Mouse (Mus musculus) heart, adult 2 months (tissue): Measurements from ENCODE around the gene Rab17. TPM values are rescaled to one million over a fixed set of nuclear protein-coding genes. Genes with fewer than 3 reads are reported as not detected.
A peak's percentile ranks its signal among the peaks of the same experiment; 100 is the strongest.

Experiments used
- DNase-seq, 2 experiments: peaks; one replicate each; pipeline ENCODE4 v3.0.0; 2021
- H3K27ac ChIP-seq: fragments of 200-600 bp; 2 replicates; pipeline ENCODE4 v1.8.1; 2022
- H3K27me3 ChIP-seq: fragments of 200-500 bp; 2 replicates; pipeline ENCODE4 v1.6.1; 2012; ENCODE audit warnings: mild to moderate bottlenecking, low read length, inconsistent platforms, mixed read lengths; ENCODE audit not compliant: control insufficient read depth, insufficient read depth
- H3K36me3 ChIP-seq: fragments of 200-500 bp; 2 replicates; pipeline ENCODE4 v1.6.1; 2012; ENCODE audit warnings: low read length, inconsistent platforms; ENCODE audit not compliant: control insufficient read depth, insufficient read depth
- H3K4me1 ChIP-seq: fragments of 200-500 bp; 2 replicates; pipeline ENCODE4 v1.6.1; 2011; ENCODE audit warnings: low read length; ENCODE audit not compliant: control insufficient read depth, insufficient read depth
- H3K4me3 ChIP-seq: fragments of 200-600 bp; 2 replicates; pipeline ENCODE4 v1.8.1; 2022
- H3K79me2 ChIP-seq: fragments of 200-500 bp; replicated peaks from 2 replicates; pipeline ENCODE4 v1.6.1; 2012; ENCODE audit warnings: mild to moderate bottlenecking, inconsistent platforms, low read length, moderate library complexity, mixed read lengths; ENCODE audit not compliant: control insufficient read depth, insufficient read depth
- H3K9ac ChIP-seq: fragments of 200-500 bp; 2 replicates; pipeline ENCODE4 v1.6.1; 2012; ENCODE audit warnings: low read depth, mild to moderate bottlenecking, control low read depth, inconsistent platforms, low read length, mixed read lengths
- CTCF ChIP-seq: fragments of 200-600 bp; IDR thresholded peaks from 2 replicates; pipeline ENCODE4 v1.8.1; 2022; ENCODE audit warnings: antibody characterized with exemption, mild to moderate bottlenecking, moderate library complexity
- EP300 ChIP-seq: fragments of 200-500 bp; IDR thresholded peaks from 2 replicates; pipeline ENCODE4 v1.6.1; 2011; ENCODE audit warnings: low read depth, low read length, control low read depth; ENCODE audit not compliant: insufficient read depth
- POLR2A ChIP-seq: fragments of 200-500 bp; IDR thresholded peaks from 2 replicates; pipeline ENCODE4 v1.6.1; 2011; ENCODE audit warnings: mild to moderate bottlenecking, low read depth, low read length, control low read depth; ENCODE audit not compliant: insufficient read depth
- WGBS: fragments of 180-500 bp; shearing (Covaris S2); methylation state at CpG from one replicate; pipeline ENCODE4 v1.1.7; 2018; 5-methylcytosine and 5-hydroxymethylcytosine counted together
- intact Hi-C: fragments of 180-260 bp; cut with DNase I; formaldehyde crosslinking; loops from one replicate; pipeline ENCODE4 v1.15.1; 2025
- polyA plus RNA-seq: library from polyadenylated mRNA; depleted of rRNA; stranded (reverse); fragments of >200 nt; gene quantifications from 2 replicates; pipeline ENCODE4 v1.2.3, GENCODE M21; 2012
- total RNA-seq, 2 experiments: library from RNA; stranded (reverse); gene quantifications; 2 replicates each; pipeline ENCODE4 v1.2.3; 2021

The Rab17 gene
- total and polyA plus RNA-seq, 3 experiments: 1.4 to 2.6 (median 1.7) TPM

DNA sequence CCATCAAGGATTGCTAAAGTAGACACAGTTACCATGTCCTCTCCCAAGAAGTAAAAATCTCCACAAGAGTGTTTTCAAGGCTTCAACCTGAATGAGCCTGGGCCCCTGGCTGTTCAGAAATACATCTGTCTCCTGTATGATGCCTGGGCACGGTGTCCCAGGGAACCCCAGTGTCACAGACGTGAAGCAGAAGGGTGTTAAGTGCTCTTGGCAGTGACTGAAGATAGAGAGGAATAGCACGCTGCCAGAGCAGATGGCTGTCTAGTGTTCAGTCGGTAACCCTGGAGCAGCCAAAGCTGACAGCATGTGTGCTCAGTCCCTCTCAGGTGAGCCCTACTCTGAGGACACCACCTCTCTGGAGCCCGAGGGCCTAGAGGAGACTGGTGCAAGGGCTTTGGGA is 36.5 kb downstream of the Rab17 start:
- no peaks in the 10 kb centered on the region for H3K27me3 ChIP-seq
- H3K4me1 ChIP-seq: no peaks in the 10 kb centered on the region
- intact Hi-C loops: no loop called here
- DNase-seq: peak in 1 of 2 experiments; percentile 20
- no peak overlapping the region for H3K4me3 ChIP-seq
- H3K9ac ChIP-seq: no peak overlapping the region
- 48% methylated on average over 5 of the region's 5 CpGs for WGBS
- H3K27ac ChIP-seq: no peak overlapping the region
- H3K36me3 ChIP-seq: no peaks in the 10 kb centered on the region
- no peaks in the 10 kb centered on the region for H3K79me2 ChIP-seq
- TF ChIP-seq CTCF (no peak), EP300 (no peak), POLR2A (no peak)

DNA sequence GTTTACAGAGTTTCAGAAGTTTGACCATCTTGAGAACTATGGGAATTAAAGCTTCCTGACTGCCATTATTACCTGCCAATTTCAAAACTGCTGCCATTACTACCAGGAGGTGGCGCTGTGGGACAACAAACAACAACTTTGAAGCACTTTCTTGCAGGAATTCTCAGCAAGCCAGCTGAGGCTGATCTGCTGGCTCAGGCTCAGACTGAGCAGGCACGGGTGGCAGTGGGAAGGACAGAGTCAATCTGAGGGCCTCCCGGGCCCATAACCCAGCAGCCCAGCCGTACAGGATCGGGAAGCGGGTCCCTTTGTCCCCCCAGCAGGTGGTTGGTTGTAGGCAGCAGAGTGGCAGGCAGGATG is 40.9 kb downstream of the Rab17 start:
- Histone ChIP-seq H3K36me3 (no peaks in the 10 kb centered on the region), H3K4me3 (no peak overlapping the region), H3K79me2 (no peaks in the 10 kb centered on the region), H3K4me1 (no peaks in the 10 kb centered on the region), H3K9ac (no peak overlapping the region), H3K27me3 (no peaks in the 10 kb centered on the region), H3K27ac (no peak overlapping the region)
- TF ChIP-seq POLR2A: no peak
- peak; percentile 84 for TF ChIP-seq CTCF
- peak; percentile 13; the same call in 1 of the 2 replicates for TF ChIP-seq EP300
- 7% methylated on average over 6 of the region's 6 CpGs for WGBS
- peak; percentile 81 to 86 for DNase-seq
- intact Hi-C loops: loop anchor here (1.0 kb wide), 1 partner anchor 28 kb away; no protein-coding TSS in a partner anchor

DNA sequence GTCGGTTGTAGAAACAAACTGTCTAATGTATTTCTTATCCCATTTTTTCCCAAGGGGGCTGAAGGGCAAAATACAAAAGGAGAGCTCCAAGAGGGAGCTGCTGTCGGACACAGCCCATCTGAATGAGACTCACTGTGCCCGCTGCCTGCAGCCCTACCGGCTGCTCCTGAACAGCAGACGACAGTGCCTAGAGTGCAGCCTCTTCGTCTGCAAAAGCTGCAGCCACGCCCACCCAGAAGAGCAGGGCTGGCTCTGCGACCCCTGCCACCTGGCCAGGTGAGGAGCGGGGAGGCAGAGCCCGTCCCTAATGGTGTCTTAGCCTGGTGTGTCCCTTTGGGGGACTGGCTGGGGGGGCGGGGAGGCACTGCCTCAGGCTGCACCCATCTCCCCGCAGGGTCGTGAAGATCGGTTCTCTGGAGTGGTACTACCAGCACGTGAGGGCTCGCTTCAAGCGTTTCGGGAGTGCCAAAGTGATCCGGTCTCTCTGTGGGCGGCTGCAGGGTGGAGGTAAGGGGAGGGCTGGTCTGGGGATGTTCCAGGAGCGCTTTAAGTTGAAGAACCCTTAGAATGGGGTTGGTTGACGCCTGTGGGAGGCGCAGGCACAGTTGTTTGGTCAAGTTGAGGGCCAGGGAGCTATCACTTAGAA is 41.4 kb downstream of the Rab17 start:
- WGBS: 6% methylated on average over 23 of the region's 23 CpGs
- Histone ChIP-seq H3K27ac (no peak overlapping the region), H3K4me1 (no peaks in the 10 kb centered on the region), H3K9ac (no peak overlapping the region), H3K79me2 (no peaks in the 10 kb centered on the region), H3K4me3 (no peak overlapping the region), H3K27me3 (no peaks in the 10 kb centered on the region), H3K36me3 (no peaks in the 10 kb centered on the region)
- TF ChIP-seq POLR2A (no peak), CTCF (no peak), EP300 (no peak)
- intact Hi-C loops: loop anchor here (1.0 kb wide), 1 partner anchor 28 kb away; no protein-coding TSS in a partner anchor
- DNase-seq: no peak

DNA sequence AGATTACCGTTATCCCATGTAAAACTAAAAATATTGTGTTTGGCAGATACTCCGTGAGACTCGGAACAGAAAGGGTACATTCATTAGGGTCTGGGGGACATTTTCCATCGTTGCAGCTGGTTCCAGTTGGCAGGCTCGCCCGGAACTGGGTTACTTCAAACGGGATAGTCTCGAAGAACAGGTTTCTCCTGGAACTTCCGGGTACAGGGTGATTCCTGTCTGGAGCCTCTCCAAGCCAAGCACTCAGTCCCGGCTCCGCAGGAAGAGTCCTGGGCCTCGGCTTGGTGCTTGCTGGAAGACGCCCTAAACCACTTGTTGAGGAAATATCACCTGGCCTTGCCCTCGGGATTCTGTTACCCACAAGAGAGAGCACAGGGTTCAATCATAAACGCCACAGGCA is 42.2 kb downstream of the Rab17 start:
- peak in 1 of 2 experiments; percentile 36 for DNase-seq
- no peaks in the 10 kb centered on the region for H3K79me2 ChIP-seq
- no peak overlapping the region for H3K4me3 ChIP-seq
- no peaks in the 10 kb centered on the region for H3K27me3 ChIP-seq
- no peaks in the 10 kb centered on the region for H3K36me3 ChIP-seq
- intact Hi-C loops: no loop called here
- no peak overlapping the region for H3K27ac ChIP-seq
- no peak for TF ChIP-seq CTCF
- no peak for TF ChIP-seq POLR2A
- TF ChIP-seq EP300: no peak
- 35% methylated on average over 15 of the region's 15 CpGs for WGBS
- H3K4me1 ChIP-seq: no peaks in the 10 kb centered on the region
- H3K9ac ChIP-seq: no peak overlapping the region

DNA sequence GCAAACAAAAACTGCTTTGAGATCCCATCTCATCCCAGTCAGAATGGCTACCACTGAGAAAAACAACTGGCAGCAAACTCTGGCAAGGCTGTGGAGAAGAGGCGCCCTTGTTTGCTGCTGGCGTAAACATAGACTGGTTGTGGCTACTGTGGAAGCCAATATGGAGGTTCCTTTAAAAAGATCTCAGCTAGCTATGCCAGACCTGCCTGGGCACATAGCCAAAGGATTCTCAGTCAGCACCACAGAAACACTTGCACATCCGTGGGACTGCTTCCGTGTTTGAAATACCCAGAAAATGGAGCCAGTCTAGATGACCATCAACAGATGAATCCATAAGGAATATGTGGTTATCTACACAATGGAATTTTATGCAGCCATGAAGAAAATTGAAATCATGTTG is 43.4 kb downstream of the Rab17 start:
- DNase-seq: no peak
- Histone ChIP-seq H3K36me3 (no peaks in the 10 kb centered on the region), H3K27ac (no peak overlapping the region), H3K27me3 (no peaks in the 10 kb centered on the region), H3K4me1 (no peaks in the 10 kb centered on the region), H3K4me3 (no peak overlapping the region), H3K9ac (no peak overlapping the region), H3K79me2 (no peaks in the 10 kb centered on the region)
- intact Hi-C loops: no loop called here
- TF ChIP-seq CTCF: no peak
- no peak for TF ChIP-seq POLR2A
- no peak for TF ChIP-seq EP300
- WGBS: 34% methylated on average over 4 of the region's 4 CpGs

DNA sequence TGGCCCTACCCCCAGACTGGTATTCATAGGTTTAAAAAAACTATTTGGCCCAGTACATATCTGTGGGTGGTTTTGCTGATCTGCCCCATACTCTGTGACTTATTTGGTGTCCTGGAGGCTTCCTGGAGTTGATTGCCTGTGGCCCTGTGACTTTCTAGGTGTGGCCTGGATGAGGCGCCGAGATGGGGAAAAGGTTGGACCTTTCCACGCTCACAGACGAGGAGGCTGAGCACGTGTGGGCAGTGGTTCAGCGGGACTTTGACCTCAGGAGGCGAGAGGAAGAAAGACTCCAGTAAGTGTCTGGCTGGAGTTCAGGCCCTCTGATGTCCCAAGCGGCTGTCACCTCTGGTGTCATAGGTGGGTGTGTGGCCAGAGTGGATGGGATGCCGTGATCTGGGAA is 47.8 kb downstream of the Rab17 start:
- DNase-seq: no peak
- Histone ChIP-seq H3K4me1 (no peaks in the 10 kb centered on the region), H3K79me2 (no peaks in the 10 kb centered on the region), H3K4me3 (no peak overlapping the region), H3K36me3 (no peaks in the 10 kb centered on the region), H3K27ac (no peak overlapping the region), H3K27me3 (no peaks in the 10 kb centered on the region), H3K9ac (no peak overlapping the region)
- intact Hi-C loops: no loop called here
- TF ChIP-seq EP300: no peak
- no peak for TF ChIP-seq CTCF
- TF ChIP-seq POLR2A: no peak
- WGBS: 87% methylated on average over 9 of the region's 9 CpGs
